Mouse (Mus musculus) gastrocnemius, postnatal 10 days (tissue): ENCODE results near the gene Armh1. TPM values are rescaled to one million over a fixed set of nuclear protein-coding genes. Genes with fewer than 3 reads are reported as not detected.
"Not testable (repeated sequence)": the region's sequence is repeated elsewhere in the genome, so short reads cannot be mapped to it uniquely, and the experiment has no call there.

Experiments
- DNase-seq: peaks from one replicate; pipeline ENCODE4 v3.0.0; 2021; ENCODE audit warnings: mixed read lengths
- total RNA-seq, 2 experiments: library from RNA; stranded (reverse); gene quantifications; 2 replicates each; pipeline ENCODE4 v1.2.3; 2021

Gene Armh1
- total RNA-seq, 2 experiments from 2014 or later, result 0.25 TPM; not detected in 1

GRCm38 (mm10) chr4:117220741-117221515 is 31.0 kb downstream of the Armh1 start:
- no peak for DNase-seq

GRCm38 (mm10) chr4:117218517-117219219 is 33.3 kb downstream of the Armh1 start:
- DNase-seq, result peak; percentile 61

- DNase-seq, result no peak
Observed at GRCm38 (mm10) chr4:117217029-117217428, 34.9 kb downstream of the Armh1 start.

- DNase-seq, result no peak
Observed at GRCm38 (mm10) chr4:117214250-117214649, 37.7 kb downstream of the Armh1 start.

- DNase-seq, result peak; percentile 85
Observed at GRCm38 (mm10) chr4:117210147-117211074, 41.5 kb downstream of the Armh1 start.

GRCm38 (mm10) chr4:117209592-117209991 is 42.3 kb downstream of the Armh1 start:
- no peak for DNase-seq

GRCm38 (mm10) chr4:117202992-117203354 is 49.0 kb downstream of the Armh1 start:
- no peak for DNase-seq

GRCm38 (mm10) chr4:117202046-117202991 is 49.6 kb downstream of the Armh1 start:
- DNase-seq, result no peak

GRCm38 (mm10) chr4:117191804-117192203 is 60.1 kb downstream of the Armh1 start:
- DNase-seq, result no peak

GRCm38 (mm10) chr4:117190660-117191059 is 61.3 kb downstream of the Armh1 start:
- DNase-seq, result no peak

GRCm38 (mm10) chr4:117189856-117190543 is 61.9 kb downstream of the Armh1 start:
- DNase-seq, result no peak

GRCm38 (mm10) chr4:117189382-117189855 is 62.5 kb downstream of the Armh1 start:
- peak; percentile 86 for DNase-seq

GRCm38 (mm10) chr4:117188969-117189368 is 63.0 kb downstream of the Armh1 start:
- DNase-seq, result no peak

GRCm38 (mm10) chr4:117182759-117183096 is 69.2 kb downstream of the Armh1 start:
- not testable (repeated sequence) for DNase-seq

- peak; percentile 89 for DNase-seq
Observed at GRCm38 (mm10) chr4:117181863-117182758, 69.8 kb downstream of the Armh1 start, which contains the start of gene Kif2c. Gene Kif2c, minus strand, starts transcription at chr4:117182639.

- no peak for DNase-seq
Observed at GRCm38 (mm10) chr4:117169936-117170335, 82.0 kb downstream of the Armh1 start.
